Mouse (Mus musculus): ENCODE measurements around the gene Brpf1. TPM values are rescaled to one million over a fixed set of nuclear protein-coding genes. Genes with fewer than 3 reads are reported as not detected.
A peak's percentile ranks its signal among the peaks of the same experiment; 100 is the strongest.

Gene Brpf1
- polyA plus RNA-seq, 1 experiment from 2014 or later = 20.0 TPM

GRCm38 (mm10) chr6:113336852-113337620 lies 30.1 kb downstream of the Brpf1 start:
- no peak for ATAC-seq (ENCODE audit: low read depth)
- Histone ChIP-seq H3K4me1 (ENCODE audit: control insufficient read depth, insufficient read depth, low read length) (peaks cover 5% of the 10 kb centered on the region; the same call in 1 of the 2 replicates), H3K36me3 (ENCODE audit: control insufficient read depth, insufficient read depth, low read length) (peaks cover 84% of the 10 kb centered on the region), H3K4me3 (ENCODE audit: low read depth, low read length) (no peak overlapping the region), H3K4me2 (ENCODE audit: low read depth, low read length) (no peak overlapping the region), H3K27ac (replicated peaks; ENCODE audit: low read depth, low read length) (no peak overlapping the region), H3K27me3 (replicated peaks; ENCODE audit: control insufficient read depth, insufficient read depth, low read length) (no peaks in the 10 kb centered on the region), H3K9me3 (ENCODE audit: control insufficient read depth, low read length) (no peaks in the 10 kb centered on the region), H3K9ac (ENCODE audit: low read depth, low read length) (no peak overlapping the region)
- 72% methylated on average over 8 of the region's 8 CpGs for WGBS
- DNase-seq (ENCODE audit: low spot score) = no peak

- Histone ChIP-seq H3K4me2 (ENCODE audit: low read depth, low read length) (peak overlapping the region; percentile 3; the same call in 1 of the 2 replicates), H3K27me3 (replicated peaks; ENCODE audit: control insufficient read depth, insufficient read depth, low read length) (no peaks in the 10 kb centered on the region), H3K4me1 (ENCODE audit: control insufficient read depth, insufficient read depth, low read length) (peaks cover 19% of the 10 kb centered on the region), H3K4me3 (ENCODE audit: low read depth, low read length) (no peak overlapping the region), H3K9me3 (ENCODE audit: control insufficient read depth, low read length) (no peaks in the 10 kb centered on the region), H3K36me3 (ENCODE audit: control insufficient read depth, insufficient read depth, low read length) (peaks cover 43% of the 10 kb centered on the region), H3K27ac (replicated peaks; ENCODE audit: low read depth, low read length) (no peak overlapping the region), H3K9ac (ENCODE audit: low read depth, low read length) (peak overlapping the region; percentile 15; the same call in 1 of the 2 replicates)
- DNase-seq (ENCODE audit: low spot score) = no peak
- ATAC-seq (ENCODE audit: low read depth) = no peak
- 89% methylated on average over 6 of the region's 6 CpGs for WGBS
Measured at GRCm38 (mm10) chr6:113341574-113341973, 34.6 kb downstream of the Brpf1 start.

- no peak overlapping the region for H3K27ac ChIP-seq (replicated peaks; ENCODE audit: low read depth, low read length)
- H3K4me2 ChIP-seq (ENCODE audit: low read depth, low read length) = peak overlapping the region; percentile 74
- H3K9ac ChIP-seq (ENCODE audit: low read depth, low read length) = peak overlapping the region; percentile 86; the same call in 1 of the 2 replicates
- no peak for ATAC-seq (ENCODE audit: low read depth)
- no peak for DNase-seq (ENCODE audit: low spot score)
- H3K9me3 ChIP-seq (ENCODE audit: control insufficient read depth, low read length) = no peaks in the 10 kb centered on the region
- WGBS = 26% methylated on average over 3 of the region's 7 CpGs
- H3K4me3 ChIP-seq (ENCODE audit: low read depth, low read length) = no peak overlapping the region
- peaks cover 19% of the 10 kb centered on the region for H3K4me1 ChIP-seq (ENCODE audit: control insufficient read depth, insufficient read depth, low read length)
- peaks cover 38% of the 10 kb centered on the region for H3K36me3 ChIP-seq (ENCODE audit: control insufficient read depth, insufficient read depth, low read length)
- H3K27me3 ChIP-seq (replicated peaks; ENCODE audit: control insufficient read depth, insufficient read depth, low read length) = no peaks in the 10 kb centered on the region
Measured at GRCm38 (mm10) chr6:113342297-113342696, 35.4 kb downstream of the Brpf1 start.

- Histone ChIP-seq H3K36me3 (ENCODE audit: control insufficient read depth, insufficient read depth, low read length) (peaks cover 27% of the 10 kb centered on the region), H3K27me3 (replicated peaks; ENCODE audit: control insufficient read depth, insufficient read depth, low read length) (no peaks in the 10 kb centered on the region), H3K4me3 (ENCODE audit: low read depth, low read length) (peak within 1 kb of the TSS; percentile 66), H3K9ac (ENCODE audit: low read depth, low read length) (peak within 1 kb of the TSS; percentile 86), H3K27ac (replicated peaks; ENCODE audit: low read depth, low read length) (peak within 1 kb of the TSS; percentile 63), H3K4me2 (ENCODE audit: low read depth, low read length) (peak within 1 kb of the TSS; percentile 74), H3K4me1 (ENCODE audit: control insufficient read depth, insufficient read depth, low read length) (peaks cover 19% of the 10 kb centered on the region), H3K9me3 (ENCODE audit: control insufficient read depth, low read length) (no peaks in the 10 kb centered on the region)
- ATAC-seq (ENCODE audit: low read depth) (peak; percentile 89), DNase-seq (ENCODE audit: low spot score) (peak; percentile 86)
- 15% methylated on average over 29 of the region's 32 CpGs for WGBS
Measured at GRCm38 (mm10) chr6:113343177-113344092, 36.5 kb downstream of the Brpf1 start, which contains the start of gene Camk1. TSS of gene Camk1 (minus strand) at chr6:113343984.

- DNase-seq (ENCODE audit: low spot score) (peak; percentile 17), ATAC-seq (ENCODE audit: low read depth) (no peak)
- Histone ChIP-seq H3K9me3 (ENCODE audit: control insufficient read depth, low read length) (no peaks in the 10 kb centered on the region), H3K27ac (replicated peaks; ENCODE audit: low read depth, low read length) (no peak overlapping the region; the same call in 1 of the 2 replicates), H3K4me2 (ENCODE audit: low read depth, low read length) (peak overlapping the region; percentile 74), H3K27me3 (replicated peaks; ENCODE audit: control insufficient read depth, insufficient read depth, low read length) (no peaks in the 10 kb centered on the region), H3K4me3 (ENCODE audit: low read depth, low read length) (peak overlapping the region; percentile 66), H3K36me3 (ENCODE audit: control insufficient read depth, insufficient read depth, low read length) (peaks cover 19% of the 10 kb centered on the region), H3K9ac (ENCODE audit: low read depth, low read length) (peak overlapping the region; percentile 86; the same call in 1 of the 2 replicates), H3K4me1 (ENCODE audit: control insufficient read depth, insufficient read depth, low read length) (peaks cover 19% of the 10 kb centered on the region)
- WGBS = 48% methylated on average over 2 of the region's 2 CpGs
Measured at GRCm38 (mm10) chr6:113344321-113344720, 37.4 kb downstream of the Brpf1 start.

- no peak overlapping the region for H3K9ac ChIP-seq (ENCODE audit: low read depth, low read length)
- peaks cover 16% of the 10 kb centered on the region for H3K4me1 ChIP-seq (ENCODE audit: control insufficient read depth, insufficient read depth, low read length)
- no peak for DNase-seq (ENCODE audit: low spot score)
- H3K36me3 ChIP-seq (ENCODE audit: control insufficient read depth, insufficient read depth, low read length) = no peaks in the 10 kb centered on the region
- no peak overlapping the region for H3K4me2 ChIP-seq (ENCODE audit: low read depth, low read length)
- no peak overlapping the region for H3K27ac ChIP-seq (replicated peaks; ENCODE audit: low read depth, low read length)
- ATAC-seq (ENCODE audit: low read depth) = no peak
- whole genome bisulfite sequencing = 79% methylated on average over 4 of the region's 4 CpGs
- no peak overlapping the region for H3K4me3 ChIP-seq (ENCODE audit: low read depth, low read length)
- no peaks in the 10 kb centered on the region for H3K9me3 ChIP-seq (ENCODE audit: control insufficient read depth, low read length)
- H3K27me3 ChIP-seq (replicated peaks; ENCODE audit: control insufficient read depth, insufficient read depth, low read length) = no peaks in the 10 kb centered on the region
Measured at GRCm38 (mm10) chr6:113346897-113347296, 40.0 kb downstream of the Brpf1 start.

GRCm38 (mm10) chr6:113350538-113350937 lies 43.6 kb downstream of the Brpf1 start:
- DNase-seq (ENCODE audit: low spot score) = no peak
- no peak overlapping the region for H3K4me3 ChIP-seq (ENCODE audit: low read depth, low read length)
- no peaks in the 10 kb centered on the region for H3K36me3 ChIP-seq (ENCODE audit: control insufficient read depth, insufficient read depth, low read length)
- no peaks in the 10 kb centered on the region for H3K9me3 ChIP-seq (ENCODE audit: control insufficient read depth, low read length)
- H3K27me3 ChIP-seq (replicated peaks; ENCODE audit: control insufficient read depth, insufficient read depth, low read length) = no peaks in the 10 kb centered on the region
- H3K9ac ChIP-seq (ENCODE audit: low read depth, low read length) = no peak overlapping the region
- H3K4me2 ChIP-seq (ENCODE audit: low read depth, low read length) = no peak overlapping the region
- ATAC-seq (ENCODE audit: low read depth) = no peak
- H3K4me1 ChIP-seq (ENCODE audit: control insufficient read depth, insufficient read depth, low read length) = no peaks in the 10 kb centered on the region
- no peak overlapping the region for H3K27ac ChIP-seq (replicated peaks; ENCODE audit: low read depth, low read length)

- Histone ChIP-seq H3K27me3 (replicated peaks; ENCODE audit: control insufficient read depth, insufficient read depth, low read length) (no peaks in the 10 kb centered on the region), H3K4me1 (ENCODE audit: control insufficient read depth, insufficient read depth, low read length) (no peaks in the 10 kb centered on the region), H3K4me2 (ENCODE audit: low read depth, low read length) (no peak overlapping the region), H3K36me3 (ENCODE audit: control insufficient read depth, insufficient read depth, low read length) (no peaks in the 10 kb centered on the region), H3K4me3 (ENCODE audit: low read depth, low read length) (no peak overlapping the region), H3K27ac (replicated peaks; ENCODE audit: low read depth, low read length) (no peak overlapping the region), H3K9ac (ENCODE audit: low read depth, low read length) (no peak overlapping the region), H3K9me3 (ENCODE audit: control insufficient read depth, low read length) (no peaks in the 10 kb centered on the region)
- no peak for ATAC-seq (ENCODE audit: low read depth)
- DNase-seq (ENCODE audit: low spot score) = no peak
- WGBS = 57% methylated on average over 1 of the region's 1 CpGs
Measured at GRCm38 (mm10) chr6:113351161-113351560, 44.2 kb downstream of the Brpf1 start.
